Mouse (Mus musculus) kidney, adult 2 months (tissue): ENCODE measurements around the gene Ppp1r36.

ENCODE experiments used
- CTCF ChIP-seq: fragments of 200-500 bp; conservative IDR thresholded peaks from 2 replicates; pipeline ENCODE4 v1.5.1; 2011; ENCODE audit warnings: low read depth, mild to moderate bottlenecking, control low read depth, low read length, moderate library complexity, mixed read lengths; ENCODE audit not compliant: insufficient read depth, insufficient read length
- POLR2A ChIP-seq: fragments of 200-500 bp; IDR thresholded peaks from one replicate; pipeline ENCODE4 v1.6.1; 2011; ENCODE audit warnings: low read depth, low read length, control low read depth

DNA sequence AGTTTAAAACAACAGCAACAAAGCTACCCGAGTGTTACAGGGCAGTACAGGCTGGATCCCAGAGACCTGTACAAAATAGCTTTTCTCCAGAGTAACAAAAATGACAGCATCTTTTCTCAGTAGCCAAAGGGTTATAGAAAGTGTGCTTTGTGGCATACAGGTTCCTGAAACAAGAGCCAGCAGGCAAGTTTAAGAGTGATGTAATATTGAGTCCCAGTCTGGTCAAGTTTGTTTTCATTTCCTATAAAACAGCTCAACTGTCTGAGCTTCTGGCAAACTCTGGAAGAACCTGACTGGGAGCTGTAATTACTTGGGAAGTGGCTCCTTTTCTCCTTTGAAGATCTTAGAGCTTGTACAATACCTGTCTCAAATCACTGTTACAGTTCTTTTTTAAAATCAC is 10.2 kb upstream of the Ppp1r36 start:
- no peak for TF ChIP-seq CTCF
- TF ChIP-seq POLR2A: no peak
